Mouse (Mus musculus) liver, embryonic 11.5 days (tissue): ENCODE data around the gene Gm28171. TPM values are rescaled to one million over a fixed set of nuclear protein-coding genes. Genes with fewer than 3 reads are reported as not detected.
"Not testable (repeated sequence)": the region's sequence is repeated elsewhere in the genome, so short reads cannot be mapped to it uniquely, and the experiment has no call there.

ENCODE experiments used
- ATAC-seq: fragments of 200-750 bp; cut with Nextera tagmentation; replicated peaks from 2 replicates; pipeline ENCODE4 v1.8.0; 2017; ENCODE audit warnings: moderate number of reproducible peaks, mild to moderate bottlenecking, moderate TSS enrichment, moderate library complexity; ENCODE audit not compliant: low FRiP score
- DNase-seq: peaks from one replicate; pipeline ENCODE4 v3.0.0-alpha.2; 2017; ENCODE audit warnings: low spot score
- H3K27ac ChIP-seq: fragments of 300-500 bp; sonication (generic); 2 replicates; pipeline ENCODE4 v1.5.1; 2014; ENCODE audit warnings: mild to moderate bottlenecking, low read depth, low read length, control low read depth
- H3K27me3 ChIP-seq: fragments of 300-500 bp; sonication (generic); replicated peaks from 2 replicates; pipeline ENCODE4 v1.6.1; 2014; ENCODE audit warnings: low read length, mixed read lengths; ENCODE audit not compliant: control insufficient read depth, insufficient read depth
- H3K36me3 ChIP-seq: fragments of 300-500 bp; sonication (generic); 2 replicates; pipeline ENCODE4 v1.6.1; 2014; ENCODE audit warnings: mild to moderate bottlenecking, low read length, moderate library complexity, mixed read lengths; ENCODE audit not compliant: control insufficient read depth, insufficient read depth
- H3K4me1 ChIP-seq: fragments of 300-500 bp; sonication (generic); replicated peaks from 2 replicates; pipeline ENCODE4 v1.6.1; 2014; ENCODE audit warnings: low read length, mixed read lengths; ENCODE audit not compliant: control insufficient read depth, insufficient read depth
- H3K4me2 ChIP-seq: fragments of 300-500 bp; sonication (generic); 2 replicates; pipeline ENCODE4 v1.6.1; 2014; ENCODE audit warnings: mild to moderate bottlenecking, control low read depth, moderate library complexity
- H3K4me3 ChIP-seq: fragments of 300-500 bp; sonication (generic); 2 replicates; pipeline ENCODE4 v1.5.1; 2014; ENCODE audit warnings: low read depth, low read length, control low read depth
- H3K9ac ChIP-seq: fragments of 300-500 bp; sonication (generic); 2 replicates; pipeline ENCODE4 v1.6.1; 2014; ENCODE audit warnings: low read depth, low read length, control low read depth
- H3K9me3 ChIP-seq: fragments of 300-500 bp; sonication (generic); 2 replicates; pipeline ENCODE4 v1.6.1; 2016; ENCODE audit warnings: low read length, inconsistent platforms, mixed read lengths; ENCODE audit not compliant: control insufficient read depth
- WGBS: fragments of 180-500 bp; shearing (Covaris S2); extraction: QIAGEN DNeasy Blood & Tissue Kit; methylation state at CpG from one replicate; pipeline ENCODE4 v1.1.7; 2014; 5-methylcytosine and 5-hydroxymethylcytosine counted together
- polyA plus RNA-seq: library from polyadenylated mRNA; unstranded; fragments of >200 nt; fragmentation: Nextera tagmentation; extraction: Ambion mirVana; gene quantifications from 2 replicates; pipeline ENCODE4 v1.2.1, GENCODE M21; 2014

Gene Gm28171
- not detected in 2 replicates for polyA plus RNA-seq

- not testable (repeated sequence) for ATAC-seq, DNase-seq, H3K9ac ChIP-seq, H3K27ac ChIP-seq, H3K36me3 ChIP-seq, H3K4me3 ChIP-seq, H3K4me2 ChIP-seq, H3K27me3 ChIP-seq, H3K4me1 ChIP-seq, H3K9me3 ChIP-seq
- no CpG with 5 or more reads among the region's 1 CpGs for WGBS
These were observed at the start of gene Gm28171 for GRCm38 (mm10) chrY:5793095-5793494. TSS of gene Gm28171 (plus strand) at chrY:5793395.

Other genes starting within 250 kb of the Gm28171 start
- gene Gm21854, start 136.4 kb upstream of the Gm28171 start, polyA plus RNA-seq = not detected in 2 replicates
- not detected in 2 replicates for gene Gm20914, start 67.4 kb upstream of the Gm28171 start, polyA plus RNA-seq
- gene Gm21778, start 149.1 kb downstream of the Gm28171 start, polyA plus RNA-seq = not detected in 2 replicates